Mouse (Mus musculus) regulatory T cell (primary cell): ENCODE measurements at regions not wholly inside any gene's neighbourhood (a gene's known extent, or its start where the extent isn't known, plus 50 kb on each side); places are given as distances from the start of the nearest gene placed in this dataset.

Source experiments
- in situ Hi-C: fragments of 300-600 bp; cut with MboI, MseI; formaldehyde crosslinking; loops from one replicate; pipeline ENCODE4 v1.15.1; 2025; ENCODE audit warnings: high pct_unique_total_duplicates

DNA sequence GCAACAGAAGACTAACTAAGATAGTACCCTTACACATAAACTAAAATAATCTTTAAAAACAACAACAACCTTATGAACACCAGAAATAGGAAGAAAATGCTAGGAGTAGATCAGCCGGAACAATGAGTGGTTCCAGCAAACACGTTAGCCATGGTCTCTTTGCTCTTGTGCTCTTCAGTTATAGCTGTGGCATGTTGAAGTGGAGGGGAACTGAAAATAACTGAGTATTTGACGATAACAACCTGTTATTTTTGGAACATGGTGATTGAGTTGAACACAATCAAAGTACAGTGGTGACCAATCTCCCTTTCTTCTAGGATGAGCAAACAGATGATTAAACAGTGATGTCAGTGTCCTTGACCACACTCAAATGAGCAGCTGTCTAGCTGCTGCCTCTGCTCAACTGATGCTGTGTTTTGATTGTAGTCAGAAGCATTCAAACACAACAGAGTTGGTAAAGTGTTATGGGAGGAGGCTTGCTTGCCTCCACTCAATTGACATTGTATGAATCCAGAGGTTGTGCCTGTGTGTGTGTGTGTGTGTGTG, 50.9 kb upstream of the Nt5e start:
- in situ Hi-C loops: loop anchor here (5.0 kb wide), 1 partner anchor 56 kb away; no protein-coding TSS in a partner anchor

DNA sequence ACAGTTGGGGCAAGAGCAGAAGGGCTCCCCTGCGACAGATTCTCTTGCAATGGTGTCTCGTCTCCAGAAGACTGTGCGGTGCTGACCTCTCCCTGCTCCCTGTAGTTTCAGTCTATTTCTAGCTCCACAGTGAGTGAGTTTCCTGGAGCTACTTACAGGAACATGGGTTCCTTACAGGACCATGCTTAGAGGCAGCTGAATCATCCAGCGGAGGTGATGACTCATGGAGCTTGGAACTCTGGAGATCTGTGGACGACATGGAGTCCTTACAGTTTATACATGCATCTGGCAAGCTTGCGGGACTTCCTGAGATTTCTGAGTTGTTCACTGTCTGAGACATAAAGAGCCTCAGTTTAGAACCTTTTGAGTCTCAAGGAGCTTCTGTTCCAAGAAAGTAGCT, 50.0 kb upstream of the Nt5e start:
- in situ Hi-C loops: loop anchor here (5.0 kb wide), 1 partner anchor 55 kb away; no protein-coding TSS in a partner anchor
